Mouse (Mus musculus) kidney, adult 18-20 months (tissue): ENCODE measurements around the gene Gm12166.
A peak's percentile ranks its signal among the peaks of the same experiment; 100 is the strongest.

ENCODE experiments used
- DNase-seq: peaks from one replicate; pipeline ENCODE4 v3.0.0; 2021

Gene Gm12166

DNA sequence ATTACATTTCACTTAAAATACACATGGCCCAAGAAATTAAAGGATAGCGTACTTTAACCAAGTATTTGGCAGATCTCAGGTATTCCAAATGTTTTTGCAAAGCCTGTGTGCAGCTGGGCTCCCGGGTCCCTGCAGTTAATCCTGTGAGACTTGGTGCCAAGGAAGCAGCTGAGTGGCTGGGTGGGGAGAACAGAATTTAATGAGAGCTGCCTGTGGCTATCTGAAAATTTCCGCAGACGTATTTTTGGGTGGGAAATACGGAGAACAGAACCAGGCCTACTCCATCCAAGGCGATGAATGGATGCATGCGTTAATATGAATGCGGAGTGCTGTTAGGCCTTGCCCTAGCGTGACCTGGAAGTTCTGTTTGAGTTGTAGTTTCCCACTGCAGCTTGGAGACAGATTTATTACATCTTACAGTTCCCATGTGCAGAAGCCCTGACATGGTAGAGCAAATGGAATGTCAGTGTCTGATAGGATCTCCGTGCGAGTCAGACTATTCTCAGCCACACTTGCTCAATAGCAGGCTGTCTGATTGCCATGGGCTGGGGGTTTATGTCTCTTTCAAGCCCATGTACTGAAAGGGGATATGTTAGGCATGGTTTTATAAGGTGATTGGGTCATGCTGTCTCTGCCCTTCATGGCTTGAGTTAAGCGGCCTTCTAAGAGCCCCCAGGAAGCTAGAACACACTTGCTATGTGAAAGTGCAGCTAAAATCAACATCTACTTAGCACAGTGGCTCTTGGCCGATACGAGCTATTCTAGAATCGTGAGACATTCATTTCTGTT, 21.1 kb upstream of the Gm12166 start:
- DNase-seq, result no peak

DNA sequence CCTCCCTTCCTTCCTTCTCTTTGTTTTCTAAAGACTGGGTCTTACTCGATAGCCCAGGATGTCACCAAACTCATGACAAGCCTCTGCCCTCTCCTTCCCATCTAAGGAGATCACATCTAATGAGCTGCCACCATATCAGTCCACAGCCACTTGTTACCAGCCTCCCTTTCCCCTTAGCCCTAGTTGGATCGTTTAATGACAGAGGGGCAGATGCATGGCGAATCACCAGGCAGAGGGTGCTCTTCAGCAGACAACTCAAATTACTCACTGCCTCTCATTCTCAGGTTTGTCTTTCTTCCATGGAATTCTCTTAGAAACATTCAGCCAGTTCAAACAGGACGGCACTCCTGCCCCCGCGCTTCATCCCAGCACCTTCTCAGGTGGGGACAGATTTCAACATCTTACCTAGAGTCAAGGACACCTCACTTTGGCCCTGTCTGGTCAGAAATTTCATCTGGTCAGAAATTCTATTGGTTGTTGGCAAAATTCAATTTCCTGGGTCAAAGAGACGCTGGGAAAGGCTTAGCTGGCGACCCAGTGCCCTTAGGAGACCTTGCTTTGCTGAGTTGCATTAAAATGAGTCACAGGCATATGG, 20.4 kb upstream of the Gm12166 start:
- no peak for DNase-seq

DNA sequence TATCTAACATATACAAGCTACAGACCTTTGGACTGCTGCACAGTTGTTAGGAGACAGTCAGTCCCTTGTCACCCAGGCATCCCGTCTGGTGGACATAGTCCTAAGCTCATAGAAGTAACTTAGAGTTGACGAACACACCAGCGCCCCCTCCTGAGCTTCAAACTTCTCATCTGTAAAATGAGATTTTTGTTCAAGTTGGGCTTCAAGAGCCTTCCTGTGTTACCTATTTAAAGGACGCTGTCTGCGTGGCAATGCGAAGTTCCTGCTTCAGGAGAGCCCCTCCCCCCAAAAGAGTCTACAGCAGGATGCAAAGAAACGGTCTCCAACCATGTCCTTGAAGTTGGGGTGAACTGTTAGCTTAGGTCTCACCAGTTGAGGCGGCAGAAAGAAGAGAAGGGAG, 18.7 kb upstream of the Gm12166 start:
- no peak for DNase-seq

DNA sequence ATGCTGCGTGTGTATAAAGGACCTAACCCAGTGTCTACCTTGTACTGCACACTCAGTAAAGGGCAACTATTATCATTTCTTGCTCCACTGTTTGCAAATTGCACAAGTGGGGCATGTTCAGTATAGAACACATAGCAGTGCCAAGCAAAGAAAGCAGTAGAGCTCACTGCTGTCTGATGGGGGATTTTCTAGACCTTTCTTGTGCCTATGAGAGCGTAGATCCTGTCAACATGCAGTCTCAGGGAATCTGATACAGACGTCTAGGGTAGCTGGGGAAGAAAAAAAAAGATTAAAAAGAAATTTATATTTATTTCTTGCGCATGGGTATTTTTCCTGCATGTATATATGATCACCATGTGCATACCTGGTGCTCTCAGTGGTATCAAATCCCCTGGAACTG, 18.0 kb upstream of the Gm12166 start:
- no peak for DNase-seq

DNA sequence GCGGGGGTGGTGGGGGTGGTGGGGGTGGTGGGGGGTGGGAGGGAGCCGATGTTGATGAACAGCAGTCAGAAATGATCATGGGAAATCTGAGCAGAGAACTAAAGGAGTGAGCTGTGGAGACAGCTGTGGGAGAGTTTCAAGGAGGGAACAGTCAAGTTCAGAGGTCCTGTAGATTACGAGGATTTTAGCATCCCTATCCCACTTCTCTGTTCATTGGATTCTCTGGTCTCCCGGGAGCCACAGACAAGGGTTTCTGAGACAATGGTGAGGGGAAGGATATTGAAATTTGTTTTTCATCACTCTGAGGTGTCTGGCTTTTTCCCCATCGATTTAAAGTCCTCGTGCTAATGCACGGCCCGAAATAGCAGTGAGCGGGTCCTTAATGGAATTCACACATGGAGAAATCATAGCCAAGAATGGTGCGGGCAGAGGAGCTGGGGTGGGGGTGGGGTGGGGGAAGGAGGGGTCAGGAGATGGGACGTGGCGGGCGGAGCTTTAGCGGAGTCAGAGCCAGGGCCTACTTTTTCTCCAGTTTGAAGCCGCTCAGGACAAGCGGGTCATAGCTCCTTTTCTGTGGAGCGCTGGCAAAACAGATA, 17.4 kb upstream of the Gm12166 start:
- DNase-seq, result no peak

DNA sequence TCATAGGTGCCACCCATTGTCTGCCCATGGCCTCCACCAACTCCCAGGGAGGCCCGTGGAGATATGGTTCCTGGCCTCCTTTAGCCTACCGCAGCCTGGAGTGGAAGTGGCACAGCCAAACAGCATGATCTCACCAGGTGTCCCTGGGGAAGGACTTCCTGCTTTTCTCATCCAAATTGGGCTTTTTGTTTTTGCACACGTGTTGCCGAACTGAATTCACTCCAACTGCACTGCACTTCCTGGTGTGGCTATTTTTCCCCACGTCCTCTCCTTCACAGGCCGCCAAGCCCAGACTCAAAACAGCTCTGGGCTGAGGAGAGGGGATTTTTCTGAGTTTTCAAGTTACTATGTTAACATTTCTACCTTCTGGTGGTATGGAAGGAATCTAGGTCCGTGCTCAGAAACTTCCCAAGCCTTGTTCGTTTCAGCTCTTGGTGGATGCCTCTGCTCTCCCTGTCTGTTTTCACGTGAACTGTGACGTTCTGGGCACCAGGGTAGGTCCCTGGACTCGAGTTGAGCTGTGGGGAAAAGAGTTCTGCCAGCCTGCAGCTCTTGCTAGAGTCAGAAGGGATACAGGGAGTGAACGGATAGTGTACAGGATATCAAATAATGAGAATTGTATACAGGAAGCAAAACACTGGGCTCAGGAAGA, 16.8 kb upstream of the Gm12166 start:
- no peak for DNase-seq

DNA sequence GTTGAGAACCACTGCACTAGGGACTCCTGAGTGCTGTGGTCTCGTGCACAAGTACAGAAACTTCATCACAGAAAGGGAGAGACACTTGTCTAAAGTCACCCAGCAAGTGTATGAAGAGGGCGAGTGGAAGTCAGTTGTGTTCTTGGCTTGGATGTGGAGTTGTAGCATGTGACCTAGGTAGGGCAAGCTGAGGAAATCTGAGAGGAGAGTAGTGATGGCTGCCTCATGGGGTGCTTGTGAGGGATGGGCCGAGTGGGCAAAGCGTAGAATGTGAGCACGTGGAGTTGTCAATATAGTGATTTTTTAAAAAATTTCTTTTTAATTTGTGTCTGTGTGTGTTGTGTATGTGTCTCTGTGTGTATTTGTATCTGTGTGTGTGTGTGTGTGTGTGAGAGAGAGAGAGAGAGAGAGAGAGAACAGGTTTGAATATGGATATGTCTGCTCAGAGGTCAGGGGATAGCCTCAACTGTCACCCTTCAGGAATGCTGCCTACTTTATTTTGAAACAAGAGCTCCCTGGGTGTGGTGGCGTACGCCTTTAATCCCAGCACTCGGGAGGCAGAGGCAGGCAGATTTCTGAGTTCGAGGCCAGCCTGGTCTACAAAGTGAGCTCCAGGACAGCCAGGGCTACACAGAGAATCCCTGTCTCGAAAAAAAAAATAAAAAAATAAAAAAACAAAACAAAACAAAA, 15.4 kb upstream of the Gm12166 start:
- DNase-seq, result no peak

DNA sequence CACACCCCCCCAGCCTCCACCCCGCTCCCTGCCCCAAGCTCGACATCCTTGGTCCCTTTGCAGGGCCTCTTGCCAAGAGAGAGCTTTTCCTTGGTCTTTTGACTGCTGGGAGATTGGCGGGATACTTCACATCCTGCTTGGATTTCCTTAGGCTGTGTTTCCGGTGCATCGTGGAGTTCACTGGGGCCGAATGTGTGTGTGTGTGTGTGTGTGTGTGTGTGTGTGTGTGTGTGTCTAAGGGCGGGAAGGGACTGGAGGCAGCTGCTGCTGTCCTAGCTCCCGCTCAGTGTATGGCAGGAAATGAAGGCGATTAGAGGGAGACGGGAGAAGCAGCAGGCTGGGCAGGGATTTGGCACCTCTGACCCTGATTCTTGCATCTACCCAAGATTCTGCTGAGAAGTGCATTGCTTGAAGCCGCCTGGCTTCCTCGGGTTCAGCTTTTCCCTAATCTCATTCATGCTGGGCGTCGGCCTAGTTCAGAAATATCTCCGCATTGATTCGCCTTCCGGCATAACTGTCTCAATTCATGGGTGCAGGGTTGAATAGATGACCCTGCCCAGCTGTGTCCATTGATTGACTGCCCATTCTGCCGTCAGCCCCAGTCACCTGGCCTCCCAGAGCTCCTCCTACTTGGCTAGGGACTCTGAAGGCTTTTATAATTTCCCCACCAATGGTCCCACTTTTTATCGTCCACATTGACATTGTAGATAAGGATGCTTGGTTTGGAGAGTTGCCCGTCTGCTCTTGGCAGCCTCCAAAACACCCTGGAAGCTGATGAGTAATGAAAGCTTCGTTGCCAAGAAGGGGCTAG, 13.3 kb upstream of the Gm12166 start:
- DNase-seq, result peak; percentile 61

DNA sequence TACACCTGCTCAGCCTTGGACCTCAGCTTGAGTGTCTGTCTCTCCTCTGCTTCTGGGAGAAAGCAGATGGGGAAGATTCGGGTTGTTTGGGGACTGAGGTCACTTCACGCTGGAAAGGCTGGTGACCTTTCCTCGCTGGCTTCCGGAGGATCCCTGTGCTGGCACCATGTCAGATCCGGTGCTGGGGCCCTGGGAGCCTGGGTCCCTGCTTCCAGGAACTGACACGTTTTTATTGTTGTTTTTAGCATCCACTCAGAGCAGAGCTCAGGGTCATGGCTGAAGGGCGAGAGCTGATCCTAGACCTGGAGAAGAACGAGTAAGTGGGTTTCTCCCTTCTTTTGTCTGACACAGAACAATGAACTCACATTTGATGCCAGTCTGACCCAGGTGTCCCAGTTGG, 12.6 kb upstream of the Gm12166 start:
- DNase-seq, result peak; percentile 47

DNA sequence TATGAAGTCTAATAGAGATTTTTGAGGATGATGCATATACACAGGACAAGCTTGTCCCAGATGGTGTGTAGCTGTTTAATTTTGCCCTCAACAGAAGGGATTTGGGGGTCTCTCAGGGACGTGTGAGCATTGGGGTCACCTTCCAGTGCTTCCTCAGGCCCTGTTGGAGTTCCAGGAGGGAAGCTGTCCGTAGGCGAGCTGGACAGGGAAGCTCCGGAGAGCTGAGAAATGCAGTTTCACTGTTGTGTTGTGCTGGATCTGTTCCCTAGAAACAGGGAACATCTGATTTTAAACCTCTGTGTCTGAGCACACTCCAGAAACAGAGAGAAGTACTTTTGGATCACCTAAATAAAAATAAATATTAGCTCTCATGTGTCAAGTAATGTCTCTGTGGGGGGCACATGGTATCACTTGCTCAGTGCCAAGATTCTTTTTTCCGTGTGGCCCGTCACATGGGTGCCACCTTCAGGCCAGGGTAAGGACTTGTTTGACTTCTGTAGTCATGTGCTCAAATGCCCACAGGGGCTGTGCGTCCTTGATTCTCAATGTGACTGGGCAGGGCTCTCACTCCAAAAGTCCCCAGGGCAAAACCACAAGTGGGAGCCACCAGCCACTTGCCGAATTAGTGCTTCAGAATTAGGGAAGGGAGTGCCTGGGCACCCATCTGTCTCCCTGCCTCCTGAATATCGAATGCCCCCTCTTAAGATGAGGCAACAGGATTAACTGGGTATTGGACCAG, 11.0 kb upstream of the Gm12166 start:
- DNase-seq, result peak; percentile 45

DNA sequence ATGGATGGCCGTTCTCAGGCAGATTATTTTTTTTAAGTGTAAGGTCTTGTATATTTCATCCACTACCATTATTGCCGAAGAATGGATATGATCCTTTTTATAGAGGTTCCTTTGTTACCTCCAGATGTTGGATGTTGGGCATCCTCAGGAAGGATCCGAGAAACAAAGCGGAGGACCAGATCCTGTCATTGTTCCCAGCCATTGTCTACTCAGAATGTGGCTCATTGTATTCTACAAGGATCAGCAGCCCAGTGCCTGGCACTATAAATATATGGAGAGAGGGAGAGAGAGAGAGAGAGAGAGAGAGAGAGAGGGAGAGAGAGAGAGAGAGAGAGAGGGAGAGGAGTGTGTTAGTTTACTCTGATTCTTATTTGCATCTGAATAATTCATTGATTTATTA, 10.4 kb upstream of the Gm12166 start:
- DNase-seq, result no peak

DNA sequence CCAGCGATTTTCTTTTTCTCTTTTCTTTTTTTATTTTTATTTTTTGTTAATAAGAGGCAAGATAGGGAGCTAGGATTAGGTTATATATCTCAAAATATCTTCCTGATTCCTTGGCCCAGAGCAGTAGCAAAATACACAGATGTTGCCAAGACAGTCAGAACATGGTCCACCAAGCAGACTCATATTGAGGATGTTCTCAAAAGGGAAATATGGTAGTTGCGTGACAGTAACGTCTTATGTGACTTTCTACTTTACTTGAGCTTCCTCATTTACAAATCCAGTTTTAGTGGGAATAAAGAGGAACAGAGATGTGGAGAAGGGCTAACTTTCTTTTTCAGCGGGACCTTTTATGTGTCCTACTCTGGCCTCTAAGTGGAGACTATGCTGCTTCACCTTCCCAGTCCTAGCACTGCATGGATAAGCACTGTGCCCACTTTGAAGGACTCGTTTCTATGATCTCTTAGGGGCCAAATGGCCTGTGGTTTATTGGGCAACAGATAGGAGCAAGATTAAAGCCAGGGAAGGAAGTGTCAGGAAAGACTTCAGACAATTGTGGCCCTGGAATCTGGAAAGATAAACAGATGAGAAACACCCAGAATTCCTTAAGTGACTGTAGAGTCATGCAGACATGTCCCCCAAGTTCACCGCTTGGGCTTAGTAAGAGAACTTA, 9.8 kb upstream of the Gm12166 start:
- no peak for DNase-seq

DNA sequence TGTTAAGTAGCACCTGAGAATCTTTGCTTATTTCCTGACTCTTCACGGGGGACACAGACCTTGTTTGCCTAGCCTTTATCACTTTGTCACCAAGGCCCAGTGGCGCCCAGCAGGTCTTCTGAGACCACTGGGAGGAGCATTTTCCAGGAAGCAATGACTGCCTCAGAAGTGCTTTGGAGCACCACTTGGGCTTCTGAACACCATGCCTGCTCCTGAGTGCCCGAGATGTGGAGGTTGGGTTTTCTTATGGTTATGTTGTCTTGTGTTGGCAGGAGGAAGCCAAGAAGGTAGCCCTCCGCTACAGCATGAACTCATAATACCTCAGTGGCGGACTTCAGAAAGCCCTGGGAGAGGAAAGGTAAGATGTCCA, 8.5 kb upstream of the Gm12166 start:
- no peak for DNase-seq

DNA sequence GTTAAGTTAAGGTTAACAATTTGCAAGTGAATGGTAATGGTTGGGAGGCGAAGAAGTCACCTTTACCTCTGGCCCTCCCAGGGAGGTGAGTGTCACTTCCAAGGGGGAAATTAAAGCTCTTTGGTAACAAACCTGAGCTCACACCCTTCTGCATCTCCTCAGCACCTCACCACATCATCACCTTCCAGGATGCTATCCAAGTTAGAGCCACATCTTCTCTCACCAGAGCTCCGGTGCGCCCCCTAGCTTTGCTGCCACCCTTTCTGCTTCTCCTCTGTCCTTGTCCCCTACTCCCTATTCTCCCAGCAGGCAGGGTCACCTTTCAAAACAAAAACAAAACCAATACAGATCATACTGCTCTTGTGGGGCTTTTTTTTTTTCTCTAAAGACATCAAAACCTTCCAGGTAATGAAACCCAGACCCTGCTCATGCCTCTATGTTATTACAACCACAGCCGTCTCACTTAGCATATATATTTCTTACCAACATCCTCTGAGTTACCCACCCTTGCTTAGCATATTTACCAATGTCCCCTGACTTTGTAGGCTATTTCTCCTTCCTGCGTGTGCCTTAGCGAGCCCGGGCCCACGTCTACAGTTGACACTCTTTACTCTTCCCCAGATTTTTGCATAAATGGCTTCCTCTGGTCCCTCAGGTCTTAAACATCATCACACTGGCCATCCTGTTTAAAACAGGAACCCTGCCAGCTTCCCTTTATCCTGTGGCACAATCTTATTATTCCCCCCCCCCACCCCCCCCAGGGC, 7.9 kb upstream of the Gm12166 start:
- DNase-seq, result no peak

DNA sequence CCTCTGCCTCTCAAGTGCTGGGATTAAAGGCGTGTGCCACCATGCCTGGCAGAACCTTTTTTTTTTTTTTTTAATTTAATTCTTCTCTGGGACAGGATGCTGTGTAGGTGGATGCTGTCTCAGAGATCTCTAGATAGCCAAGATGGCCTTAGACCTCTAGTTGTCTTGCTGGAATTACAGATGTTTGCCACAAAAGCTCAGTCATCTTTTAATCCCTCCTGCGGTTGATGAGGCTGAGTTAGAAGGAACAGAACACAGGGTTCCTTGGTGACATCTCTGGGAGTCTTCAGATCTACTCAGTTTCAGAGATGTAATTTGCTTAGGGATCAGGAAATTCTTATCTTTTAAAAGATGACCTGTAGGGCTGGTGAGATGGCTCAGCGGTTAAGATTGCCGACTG, 6.8 kb upstream of the Gm12166 start:
- no peak for DNase-seq

DNA sequence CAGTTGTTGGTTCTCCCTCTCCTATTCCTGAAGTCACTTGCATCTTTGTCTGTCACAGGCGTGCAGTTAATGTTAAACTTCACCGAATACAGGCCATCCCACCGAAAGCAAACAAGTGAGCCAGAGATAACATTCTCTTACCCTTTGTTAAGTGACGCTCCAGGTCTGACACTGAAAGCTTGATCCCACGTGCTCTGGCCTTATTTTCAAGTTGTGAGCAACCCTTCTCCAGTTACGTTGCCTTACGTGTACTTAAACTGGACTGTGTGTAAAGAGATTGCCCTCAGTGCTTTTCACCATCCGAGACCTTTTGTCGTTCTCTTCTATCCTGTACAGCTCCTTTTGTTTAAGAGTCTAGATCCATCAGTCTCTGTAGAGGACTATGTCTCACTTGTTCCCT, 5.9 kb upstream of the Gm12166 start:
- no peak for DNase-seq

DNA sequence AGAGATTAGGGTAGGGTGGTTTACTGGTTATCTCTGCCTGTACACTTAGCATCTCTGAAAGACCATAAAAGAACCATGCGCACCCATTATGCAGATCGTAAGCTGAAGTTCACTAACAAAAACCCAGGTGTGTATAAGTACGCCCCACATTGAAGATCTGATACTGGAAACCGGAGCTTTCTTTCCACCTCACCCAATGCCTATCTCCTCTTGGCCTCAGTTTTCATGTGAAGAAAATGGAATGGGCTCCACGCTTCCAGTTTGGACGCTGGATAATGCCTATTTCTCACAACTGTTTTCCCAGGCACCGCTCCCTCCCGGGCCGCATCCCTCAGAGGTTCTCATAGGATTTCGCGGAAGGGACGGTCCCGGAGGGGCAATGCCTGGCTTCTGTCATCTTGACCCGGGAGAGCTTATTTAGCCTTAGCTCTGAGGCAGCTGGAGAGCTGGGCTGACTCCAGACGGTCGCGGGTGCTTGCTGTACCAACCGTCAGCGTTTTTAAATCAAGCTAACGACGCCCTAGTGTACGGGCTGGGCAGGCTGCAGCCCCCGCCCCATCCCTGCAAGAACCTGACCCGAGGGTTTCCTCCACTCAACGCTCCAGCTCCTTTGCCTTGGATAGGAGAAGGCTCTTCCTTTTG, 4.8 kb upstream of the Gm12166 start:
- DNase-seq, result no peak

DNA sequence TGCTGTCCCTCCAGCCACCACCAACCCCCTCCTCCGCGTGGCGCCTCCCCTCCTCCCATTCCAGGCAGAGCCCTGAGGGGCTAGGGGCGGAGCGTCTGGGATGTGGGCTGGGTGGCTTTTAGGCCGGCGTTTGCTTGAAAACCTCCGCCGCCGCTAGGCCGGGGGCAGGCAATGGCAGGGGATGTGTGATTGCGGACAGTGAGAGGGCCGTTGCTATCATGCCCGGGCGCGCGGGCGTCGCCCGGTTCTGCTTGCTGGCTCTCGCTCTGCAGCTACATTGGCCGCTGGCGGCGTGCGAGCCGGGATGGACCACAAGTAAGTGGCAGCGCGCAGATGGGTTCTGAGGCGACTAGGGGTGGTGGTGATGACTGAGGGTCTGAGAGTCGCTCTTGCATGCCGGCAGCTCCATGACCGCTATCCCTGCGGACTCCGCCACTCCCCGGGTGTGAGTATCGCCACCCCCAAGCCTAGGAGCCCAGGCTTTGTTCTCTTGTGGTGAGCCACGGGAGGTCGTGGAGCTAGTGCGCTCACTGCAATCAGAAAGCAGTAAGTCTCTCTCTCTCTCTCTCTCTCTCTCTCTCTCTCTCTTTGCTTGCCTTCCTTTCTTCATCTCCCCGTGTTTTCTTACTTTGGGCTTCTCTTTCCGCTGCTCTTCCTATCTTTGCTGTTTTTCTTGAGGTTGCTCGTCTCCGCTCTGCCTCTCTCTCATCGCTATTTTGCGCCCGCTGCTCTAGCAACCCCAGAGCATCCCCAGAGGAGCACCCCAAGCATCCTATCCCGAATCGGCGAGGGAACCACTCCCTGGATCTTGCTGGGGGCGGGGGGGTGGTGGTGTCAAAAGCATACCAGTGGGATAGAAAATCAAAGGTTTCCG, 4.0 kb upstream of the Gm12166 start, which contains the start of gene Adam19:
Gene Adam19 (plus strand): TSS at position 97 of the 874 bp plus-strand sequence.
- peak; percentile 50 for DNase-seq
